Mouse (Mus musculus) lung, embryonic 14.5 days (tissue): ENCODE data around the gene Slc26a1. TPM values are rescaled to one million over a fixed set of nuclear protein-coding genes. Genes with fewer than 3 reads are reported as not detected.

Experiments
- ATAC-seq: fragments of 200-750 bp; cut with Nextera tagmentation; 2 replicates; pipeline ENCODE4 v1.8.0; 2017; ENCODE audit warnings: mild to moderate bottlenecking, moderate TSS enrichment, moderate library complexity; ENCODE audit not compliant: insufficient read depth
- DNase-seq: peaks from one replicate; pipeline ENCODE4 v3.0.0-alpha.2; 2015
- H3K27ac ChIP-seq: fragments of 300-500 bp; sonication (generic); 2 replicates; pipeline ENCODE4 v1.5.1; 2014; ENCODE audit warnings: low read depth, mild to moderate bottlenecking, moderate library complexity
- H3K27me3 ChIP-seq: fragments of 300-500 bp; sonication (generic); 2 replicates; pipeline ENCODE4 v1.6.1; 2014; ENCODE audit warnings: low read length, control low read depth; ENCODE audit not compliant: insufficient read depth
- H3K36me3 ChIP-seq: fragments of 300-500 bp; sonication (generic); 2 replicates; pipeline ENCODE4 v1.6.1; 2014; ENCODE audit warnings: control low read depth; ENCODE audit not compliant: insufficient read depth
- H3K4me1 ChIP-seq: fragments of 300-500 bp; sonication (generic); 2 replicates; pipeline ENCODE4 v1.6.1; 2014; ENCODE audit warnings: antibody characterized with exemption, control low read depth; ENCODE audit not compliant: insufficient read depth
- H3K4me2 ChIP-seq: fragments of 300-500 bp; sonication (generic); 2 replicates; pipeline ENCODE4 v1.6.1; 2014; ENCODE audit warnings: mild to moderate bottlenecking
- H3K4me3 ChIP-seq: fragments of 300-500 bp; sonication (generic); 2 replicates; pipeline ENCODE4 v1.5.1; 2014; ENCODE audit warnings: low read depth, low read length
- H3K9ac ChIP-seq: fragments of 300-500 bp; sonication (generic); 2 replicates; pipeline ENCODE4 v1.6.1; 2014
- H3K9me3 ChIP-seq: fragments of 300-500 bp; sonication (generic); 2 replicates; pipeline ENCODE4 v1.6.1; 2016; ENCODE audit warnings: low read depth, low read length, control low read depth
- CTCF ChIP-seq: IDR thresholded peaks from 2 replicates; pipeline ENCODE4 v1.5.1; 2016; ENCODE audit warnings: antibody characterized with exemption, low read depth
- WGBS: fragments of 180-500 bp; shearing (Covaris S2); extraction: QIAGEN DNeasy Blood & Tissue Kit; methylation state at CpG from one replicate; pipeline ENCODE4 v1.1.7; 2014; 5-methylcytosine and 5-hydroxymethylcytosine counted together
- polyA plus RNA-seq: library from polyadenylated mRNA; unstranded; fragments of >200 nt; fragmentation: Nextera tagmentation; extraction: Ambion mirVana; gene quantifications from 2 replicates; pipeline ENCODE4 v1.2.1, GENCODE M21; 2014

Slc26a1 gene
- polyA plus RNA-seq, result 0.60 and 0.70 TPM in 2 replicates

GRCm38 (mm10) chr5:108675251-108675816 lies at the start of gene Slc26a1:
Slc26a1 (minus strand) TSS chr5:108675569.
- WGBS, result 62% methylated on average over 9 of the region's 9 CpGs
- H3K4me3 ChIP-seq, result no peak within 1 kb of the TSS
- no peak within 1 kb of the TSS for H3K9ac ChIP-seq
- ATAC-seq (no peak), DNase-seq (no peak)
- no peak within 1 kb of the TSS for H3K27ac ChIP-seq
- H3K36me3 ChIP-seq, result peaks cover 21% of the 10 kb centered on the region
- no peak for TF ChIP-seq CTCF
- H3K4me1 ChIP-seq, result 0 out of 2 replicates have a peak, but pooled peaks cover 6% of the 10 kb centered on the region
- H3K4me2 ChIP-seq, result no peak within 1 kb of the TSS; the same call in 1 of the 2 replicates
- no peaks in the 10 kb centered on the region for H3K9me3 ChIP-seq
- H3K27me3 ChIP-seq, result no peaks in the 10 kb centered on the region

GRCm38 (mm10) chr5:108724006-108724405 lies 48.6 kb upstream of the Slc26a1 start:
- Histone ChIP-seq H3K9ac (no peak overlapping the region), H3K27me3 (no peaks in the 10 kb centered on the region), H3K9me3 (no peaks in the 10 kb centered on the region), H3K4me1 (no peaks in the 10 kb centered on the region), H3K36me3 (no peaks in the 10 kb centered on the region), H3K27ac (no peak overlapping the region), H3K4me2 (no peak overlapping the region), H3K4me3 (no peak overlapping the region)
- DNase-seq (no peak), ATAC-seq (no peak)
- no peak for TF ChIP-seq CTCF
- WGBS, result 43% methylated on average over 2 of the region's 2 CpGs

- ATAC-seq (no peak), DNase-seq (no peak)
- TF ChIP-seq CTCF, result 0 out of 2 replicates have a peak, but pooled peaks have one; percentile 23
- Histone ChIP-seq H3K9me3 (no peaks in the 10 kb centered on the region), H3K36me3 (no peaks in the 10 kb centered on the region), H3K9ac (no peak overlapping the region), H3K4me2 (no peak overlapping the region), H3K27me3 (no peaks in the 10 kb centered on the region), H3K4me3 (no peak overlapping the region), H3K4me1 (no peaks in the 10 kb centered on the region), H3K27ac (no peak overlapping the region)
- 39% methylated on average over 7 of the region's 7 CpGs for WGBS
These were observed 44.4 kb upstream of the Slc26a1 start for GRCm38 (mm10) chr5:108719761-108720160.

- no peak overlapping the region for H3K27ac ChIP-seq
- no peak overlapping the region for H3K4me2 ChIP-seq
- TF ChIP-seq CTCF, result no peak
- ATAC-seq (no peak), DNase-seq (no peak)
- 41% methylated on average over 4 of the region's 4 CpGs for WGBS
- no peaks in the 10 kb centered on the region for H3K4me1 ChIP-seq
- no peak overlapping the region for H3K4me3 ChIP-seq
- no peak overlapping the region for H3K9ac ChIP-seq
- H3K9me3 ChIP-seq, result no peaks in the 10 kb centered on the region
- no peaks in the 10 kb centered on the region for H3K27me3 ChIP-seq
- no peaks in the 10 kb centered on the region for H3K36me3 ChIP-seq
These were observed 42.7 kb upstream of the Slc26a1 start for GRCm38 (mm10) chr5:108718051-108718450.

- Histone ChIP-seq H3K9me3 (no peaks in the 10 kb centered on the region), H3K36me3 (no peaks in the 10 kb centered on the region), H3K4me1 (no peaks in the 10 kb centered on the region), H3K27me3 (no peaks in the 10 kb centered on the region), H3K27ac (no peak overlapping the region), H3K4me3 (no peak overlapping the region), H3K9ac (no peak overlapping the region), H3K4me2 (no peak overlapping the region)
- ATAC-seq (no peak), DNase-seq (no peak)
- TF ChIP-seq CTCF, result no peak
- WGBS, result 67% methylated on average over 1 of the region's 1 CpGs
These were observed 40.6 kb upstream of the Slc26a1 start for GRCm38 (mm10) chr5:108715974-108716373.

GRCm38 (mm10) chr5:108714149-108714548 lies 38.8 kb upstream of the Slc26a1 start:
- Histone ChIP-seq H3K4me1 (no peaks in the 10 kb centered on the region), H3K27me3 (no peaks in the 10 kb centered on the region), H3K9me3 (no peaks in the 10 kb centered on the region), H3K36me3 (no peaks in the 10 kb centered on the region), H3K4me3 (no peak overlapping the region), H3K9ac (no peak overlapping the region), H3K27ac (peak overlapping the region; percentile 16; the same call in 1 of the 2 replicates), H3K4me2 (no peak overlapping the region)
- WGBS, result 61% methylated on average over 6 of the region's 6 CpGs
- peak; percentile 19 for DNase-seq
- peak; percentile 47; the same call in 1 of the 2 replicates for ATAC-seq
- no peak for TF ChIP-seq CTCF

- ATAC-seq (no peak), DNase-seq (no peak)
- Histone ChIP-seq H3K9me3 (no peaks in the 10 kb centered on the region), H3K27me3 (no peaks in the 10 kb centered on the region), H3K4me2 (no peak overlapping the region), H3K4me3 (no peak overlapping the region), H3K36me3 (no peaks in the 10 kb centered on the region), H3K27ac (peak overlapping the region; percentile 16; the same call in 1 of the 2 replicates), H3K4me1 (no peaks in the 10 kb centered on the region), H3K9ac (no peak overlapping the region)
- no peak for TF ChIP-seq CTCF
These were observed 38.3 kb upstream of the Slc26a1 start for GRCm38 (mm10) chr5:108713691-108714090.
